Mouse (Mus musculus): ENCODE measurements around the gene Frmd4a. TPM values are rescaled to one million over a fixed set of nuclear protein-coding genes. Genes with fewer than 3 reads are reported as not detected.

Frmd4a gene
- polyA plus RNA-seq, 1 experiment from 2014 or later = 64.3 TPM

- no peak for DNase-seq (ENCODE audit: low spot score)
- Histone ChIP-seq H3K4me3 (no peak overlapping the region), H3K36me3 (no peaks in the 10 kb centered on the region), H3K4me1 (no peaks in the 10 kb centered on the region), H3K27me3 (ENCODE audit: low read depth, poor library complexity, severe bottlenecking) (no peaks in the 10 kb centered on the region), H3K27ac (no peak overlapping the region), H3K9me3 (replicated peaks) (no peaks in the 10 kb centered on the region)
- WGBS = 45% methylated on average over 3 of the region's 3 CpGs
Measured at GRCm38 (mm10) chr2:4188303-4188702, 170.8 kb downstream of the Frmd4a start.

DNA sequence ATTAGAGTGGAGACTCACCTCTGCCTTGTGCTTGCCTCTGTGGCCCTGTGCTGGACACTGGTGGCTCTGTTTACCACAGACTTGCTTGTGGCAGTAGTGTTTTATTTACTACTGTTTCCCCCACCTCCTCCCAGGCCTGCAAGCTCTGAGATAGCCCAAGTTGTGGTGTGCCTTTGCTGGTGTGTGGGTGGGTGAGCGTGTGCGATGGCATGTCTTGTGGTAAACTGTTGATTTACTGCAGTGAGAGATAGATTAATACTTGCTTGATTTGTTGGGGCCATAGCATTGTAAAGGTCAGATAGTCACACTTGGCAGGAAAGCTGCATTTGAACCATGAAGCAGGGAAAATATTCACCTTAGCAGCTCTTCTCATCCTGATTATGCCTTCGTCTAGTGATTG is 172.8 kb downstream of the Frmd4a start:
- WGBS = 92% methylated on average over 3 of the region's 3 CpGs
- no peak overlapping the region for H3K4me3 ChIP-seq
- H3K4me1 ChIP-seq = no peaks in the 10 kb centered on the region; the same call in 1 of the 2 replicates
- H3K9me3 ChIP-seq (replicated peaks) = no peaks in the 10 kb centered on the region
- no peak for DNase-seq (ENCODE audit: low spot score)
- H3K27me3 ChIP-seq (ENCODE audit: low read depth, poor library complexity, severe bottlenecking) = no peaks in the 10 kb centered on the region
- no peaks in the 10 kb centered on the region for H3K36me3 ChIP-seq
- H3K27ac ChIP-seq = no peak overlapping the region

- WGBS = 84% methylated on average over 5 of the region's 5 CpGs
- H3K27ac ChIP-seq = no peak overlapping the region
- no peak overlapping the region for H3K4me3 ChIP-seq
- H3K4me1 ChIP-seq = no peaks in the 10 kb centered on the region; the same call in 1 of the 2 replicates
- H3K36me3 ChIP-seq = no peaks in the 10 kb centered on the region
- no peaks in the 10 kb centered on the region for H3K27me3 ChIP-seq (ENCODE audit: low read depth, poor library complexity, severe bottlenecking)
- H3K9me3 ChIP-seq (replicated peaks) = no peaks in the 10 kb centered on the region
- no peak for DNase-seq (ENCODE audit: low spot score)
Measured at GRCm38 (mm10) chr2:4190995-4191394, 173.5 kb downstream of the Frmd4a start.

DNA sequence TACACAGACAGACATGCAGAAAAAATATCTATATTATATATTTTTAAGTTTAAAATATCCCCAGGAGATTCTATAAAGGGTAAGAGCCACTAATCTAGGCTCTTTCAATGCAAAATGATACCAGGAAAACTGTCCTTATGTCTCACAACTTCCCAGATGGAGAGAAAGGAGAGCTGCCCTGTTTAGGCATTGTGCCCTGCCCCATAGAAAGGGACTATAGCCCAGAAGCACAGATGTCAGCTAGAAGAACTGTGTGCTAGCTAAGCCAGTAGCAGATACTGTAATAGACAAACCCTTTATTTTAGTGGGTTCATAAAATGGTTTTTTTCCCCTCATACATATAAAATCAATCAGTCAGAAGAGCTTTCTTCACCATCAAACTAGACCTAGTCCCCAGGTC is 175.7 kb downstream of the Frmd4a start:
- Histone ChIP-seq H3K27me3 (ENCODE audit: low read depth, poor library complexity, severe bottlenecking) (no peaks in the 10 kb centered on the region), H3K4me1 (no peaks in the 10 kb centered on the region; the same call in 1 of the 2 replicates), H3K36me3 (no peaks in the 10 kb centered on the region), H3K9me3 (replicated peaks) (no peaks in the 10 kb centered on the region), H3K27ac (no peak overlapping the region), H3K4me3 (no peak overlapping the region)
- no peak for DNase-seq (ENCODE audit: low spot score)

DNA sequence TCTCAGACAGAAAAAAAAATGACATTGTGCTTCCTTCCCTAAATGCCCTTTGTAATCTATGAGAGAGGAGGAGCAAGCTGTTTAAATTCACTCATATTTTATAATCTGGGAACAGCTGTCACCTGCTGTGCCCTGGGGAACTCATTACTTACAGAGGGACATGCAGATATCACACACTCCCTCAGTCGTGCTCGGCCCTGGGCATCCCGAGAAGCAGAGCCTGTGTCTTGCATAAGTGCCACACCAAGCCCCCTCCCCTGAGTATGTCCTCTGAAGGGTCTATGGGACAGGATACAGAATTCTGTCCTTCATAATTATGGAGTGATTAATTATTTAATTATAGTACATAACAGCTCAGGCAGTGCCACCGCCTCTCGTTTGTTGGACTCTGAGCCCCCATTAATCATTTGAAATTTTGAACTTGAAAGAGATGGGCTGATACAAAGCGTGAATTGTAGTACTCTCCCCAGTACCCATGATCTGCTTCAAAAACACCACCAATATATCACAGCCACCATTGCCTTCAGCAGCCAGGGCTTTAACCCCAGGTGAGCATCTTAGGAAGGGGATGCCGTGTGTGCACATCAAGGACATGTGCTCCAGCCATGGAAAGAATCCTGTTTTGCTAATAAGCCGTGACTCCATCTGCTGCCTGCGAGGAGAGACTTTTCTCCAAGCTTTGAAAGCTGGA is 177.0 kb downstream of the Frmd4a start:
- no peak for DNase-seq (ENCODE audit: low spot score)
- H3K27ac ChIP-seq = no peak overlapping the region
- H3K27me3 ChIP-seq (ENCODE audit: low read depth, poor library complexity, severe bottlenecking) = no peaks in the 10 kb centered on the region
- H3K9me3 ChIP-seq (replicated peaks) = no peaks in the 10 kb centered on the region
- no peaks in the 10 kb centered on the region for H3K36me3 ChIP-seq
- WGBS = 76% methylated on average over 9 of the region's 9 CpGs
- no peak overlapping the region for H3K4me3 ChIP-seq
- no peaks in the 10 kb centered on the region; the same call in 1 of the 2 replicates for H3K4me1 ChIP-seq

GRCm38 (mm10) chr2:4196041-4196440 is 178.5 kb downstream of the Frmd4a start:
- no peak overlapping the region for H3K27ac ChIP-seq
- H3K9me3 ChIP-seq (replicated peaks) = no peaks in the 10 kb centered on the region
- H3K4me3 ChIP-seq = no peak overlapping the region
- WGBS = 94% methylated on average over 4 of the region's 4 CpGs
- no peak for DNase-seq (ENCODE audit: low spot score)
- H3K4me1 ChIP-seq = no peaks in the 10 kb centered on the region; the same call in 1 of the 2 replicates
- H3K36me3 ChIP-seq = no peaks in the 10 kb centered on the region
- no peaks in the 10 kb centered on the region for H3K27me3 ChIP-seq (ENCODE audit: low read depth, poor library complexity, severe bottlenecking)

DNA sequence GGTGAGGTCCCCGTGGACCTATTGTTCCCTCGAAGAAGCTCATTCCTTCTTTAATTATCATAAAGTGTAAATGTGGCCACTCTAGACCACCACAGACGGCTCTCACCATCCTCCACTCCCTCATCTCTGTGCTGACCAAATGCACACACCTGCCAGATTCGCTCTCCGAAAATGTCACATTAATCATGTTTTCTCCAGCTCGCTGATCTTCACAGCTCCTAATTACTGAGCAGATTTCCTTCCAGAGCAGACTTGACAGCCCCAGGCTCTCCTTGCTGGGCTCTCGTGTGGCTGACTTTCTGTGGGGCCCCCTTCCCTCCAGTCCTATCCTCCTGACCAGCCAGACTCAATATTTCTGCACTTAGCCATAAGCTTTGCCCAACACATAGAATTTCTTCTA is 191.7 kb downstream of the Frmd4a start:
- no peaks in the 10 kb centered on the region for H3K36me3 ChIP-seq
- 61% methylated on average over 7 of the region's 7 CpGs for WGBS
- no peak for DNase-seq (ENCODE audit: low spot score)
- no peak overlapping the region for H3K4me3 ChIP-seq
- H3K27me3 ChIP-seq (ENCODE audit: low read depth, poor library complexity, severe bottlenecking) = no peaks in the 10 kb centered on the region
- peaks cover 6% of the 10 kb centered on the region; the same call in 1 of the 2 replicates for H3K4me1 ChIP-seq
- no peaks in the 10 kb centered on the region for H3K9me3 ChIP-seq (replicated peaks)
- no peak overlapping the region for H3K27ac ChIP-seq

GRCm38 (mm10) chr2:4222497-4222828 is 204.9 kb downstream of the Frmd4a start:
- H3K36me3 ChIP-seq = no peaks in the 10 kb centered on the region
- peaks cover 22% of the 10 kb centered on the region for H3K4me1 ChIP-seq
- H3K9me3 ChIP-seq (replicated peaks) = no peaks in the 10 kb centered on the region
- no peak overlapping the region for H3K27ac ChIP-seq
- no peak overlapping the region for H3K4me3 ChIP-seq
- H3K27me3 ChIP-seq (ENCODE audit: low read depth, poor library complexity, severe bottlenecking) = no peaks in the 10 kb centered on the region
- no peak for DNase-seq (ENCODE audit: low spot score)
- 4% methylated on average over 1 of the region's 1 CpGs for WGBS

DNA sequence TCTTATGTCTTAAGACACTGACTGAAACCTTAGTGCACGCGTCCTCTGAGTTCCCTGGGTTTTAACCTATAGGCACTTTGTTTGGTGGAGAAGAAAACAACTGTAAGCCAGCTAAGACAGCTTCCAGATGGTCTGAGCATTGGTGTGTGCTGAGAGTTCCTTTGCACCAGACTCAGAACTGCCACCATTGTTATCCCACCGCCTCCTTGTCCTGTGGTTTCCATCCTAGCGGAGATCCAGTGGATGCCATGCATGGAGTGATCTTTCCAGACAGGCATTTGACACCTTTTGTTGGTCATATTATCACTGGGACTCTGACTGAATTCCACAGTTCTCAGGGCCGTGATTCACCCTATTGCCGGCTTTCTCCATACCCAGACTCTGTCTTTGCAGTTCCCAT is 205.8 kb downstream of the Frmd4a start:
- Histone ChIP-seq H3K4me1 (peaks cover 22% of the 10 kb centered on the region), H3K9me3 (replicated peaks) (no peaks in the 10 kb centered on the region), H3K36me3 (no peaks in the 10 kb centered on the region), H3K27me3 (ENCODE audit: low read depth, poor library complexity, severe bottlenecking) (no peaks in the 10 kb centered on the region), H3K4me3 (no peak overlapping the region), H3K27ac (no peak overlapping the region)
- DNase-seq (ENCODE audit: low spot score) = no peak
- WGBS = 96% methylated on average over 6 of the region's 6 CpGs

DNA sequence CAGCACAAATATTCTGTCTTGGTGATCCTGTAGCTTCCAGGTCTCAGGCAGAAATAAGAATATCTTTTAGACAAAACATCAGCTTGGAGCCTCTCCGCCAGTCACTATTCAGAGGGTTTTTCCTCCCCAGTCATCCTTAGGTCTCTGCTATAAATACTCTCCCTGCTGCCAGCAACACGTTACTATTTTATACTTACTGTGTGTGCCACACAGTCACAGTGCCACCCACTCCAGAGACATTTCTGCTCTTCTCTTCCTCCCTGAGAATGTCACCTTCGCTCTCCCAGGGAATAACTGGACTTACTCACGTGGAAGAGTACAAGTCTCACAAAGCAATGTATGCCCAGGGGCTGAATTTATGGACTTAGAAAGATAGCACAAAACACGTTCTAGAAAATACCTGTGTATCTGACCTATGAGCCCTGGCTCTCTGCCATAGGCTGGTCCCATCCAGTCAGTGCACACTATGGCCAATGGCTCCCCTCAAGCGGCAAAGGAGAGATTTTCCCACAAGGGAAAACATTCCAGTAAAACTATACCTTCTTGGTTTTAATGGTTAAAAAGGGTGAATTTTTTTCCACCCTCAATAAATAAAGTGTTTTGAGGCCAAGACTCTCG is 209.5 kb downstream of the Frmd4a start:
- Histone ChIP-seq H3K4me3 (no peak overlapping the region), H3K27ac (no peak overlapping the region), H3K36me3 (no peaks in the 10 kb centered on the region), H3K9me3 (replicated peaks) (no peaks in the 10 kb centered on the region), H3K27me3 (ENCODE audit: low read depth, poor library complexity, severe bottlenecking) (no peaks in the 10 kb centered on the region), H3K4me1 (peaks cover 12% of the 10 kb centered on the region)
- WGBS = 88% methylated on average over 7 of the region's 7 CpGs
- DNase-seq (ENCODE audit: low spot score) = no peak

GRCm38 (mm10) chr2:4227563-4227962 is 210.0 kb downstream of the Frmd4a start:
- Histone ChIP-seq H3K27ac (no peak overlapping the region), H3K9me3 (replicated peaks) (no peaks in the 10 kb centered on the region), H3K4me1 (peaks cover 8% of the 10 kb centered on the region; the same call in 1 of the 2 replicates), H3K36me3 (no peaks in the 10 kb centered on the region), H3K4me3 (no peak overlapping the region), H3K27me3 (ENCODE audit: low read depth, poor library complexity, severe bottlenecking) (no peaks in the 10 kb centered on the region)
- DNase-seq (ENCODE audit: low spot score) = no peak
- WGBS = 77% methylated on average over 4 of the region's 4 CpGs

DNA sequence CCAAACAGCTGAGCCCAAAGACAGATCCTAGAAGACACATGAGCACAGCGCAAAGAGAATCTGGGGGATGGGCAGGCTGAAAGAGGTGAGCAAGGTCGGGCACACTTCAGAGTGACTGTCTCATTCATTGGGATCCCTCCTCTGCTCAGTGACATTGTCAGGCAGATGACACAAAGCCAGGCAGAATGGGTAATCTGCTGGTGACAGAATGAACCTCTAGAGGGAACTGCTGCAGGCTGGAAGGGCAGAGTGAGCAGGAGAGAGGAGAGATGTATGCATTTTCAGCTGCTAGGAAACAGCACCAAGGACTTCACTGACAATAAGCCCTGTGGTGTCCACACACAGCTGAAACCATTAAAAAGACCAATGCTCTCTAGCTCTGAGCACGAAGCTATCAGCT is 211.0 kb downstream of the Frmd4a start:
- peaks cover 14% of the 10 kb centered on the region; the same call in 1 of the 2 replicates for H3K4me1 ChIP-seq
- H3K4me3 ChIP-seq = no peak overlapping the region
- no peaks in the 10 kb centered on the region for H3K9me3 ChIP-seq (replicated peaks)
- WGBS = 44% methylated on average over 3 of the region's 3 CpGs
- H3K27me3 ChIP-seq (ENCODE audit: low read depth, poor library complexity, severe bottlenecking) = no peaks in the 10 kb centered on the region
- H3K27ac ChIP-seq = no peak overlapping the region
- no peaks in the 10 kb centered on the region for H3K36me3 ChIP-seq
- no peak for DNase-seq (ENCODE audit: low spot score)

GRCm38 (mm10) chr2:4232335-4232734 is 214.8 kb downstream of the Frmd4a start:
- Histone ChIP-seq H3K36me3 (no peaks in the 10 kb centered on the region), H3K27ac (no peak overlapping the region), H3K9me3 (replicated peaks) (no peaks in the 10 kb centered on the region), H3K4me3 (no peak overlapping the region), H3K4me1 (peaks cover 6% of the 10 kb centered on the region; the same call in 1 of the 2 replicates), H3K27me3 (ENCODE audit: low read depth, poor library complexity, severe bottlenecking) (no peaks in the 10 kb centered on the region)
- WGBS = 76% methylated on average over 3 of the region's 3 CpGs
- no peak for DNase-seq (ENCODE audit: low spot score)

Data from limb, embryonic 10.5 days (tissue).